Mouse (Mus musculus): ENCODE measurements at regions not wholly inside any gene's neighbourhood (a gene's known extent, or its start where the extent isn't known, plus 50 kb on each side); places are given as distances from the start of the nearest gene placed in this dataset.
A peak's percentile ranks its signal among the peaks of the same experiment; 100 is the strongest.

DNA sequence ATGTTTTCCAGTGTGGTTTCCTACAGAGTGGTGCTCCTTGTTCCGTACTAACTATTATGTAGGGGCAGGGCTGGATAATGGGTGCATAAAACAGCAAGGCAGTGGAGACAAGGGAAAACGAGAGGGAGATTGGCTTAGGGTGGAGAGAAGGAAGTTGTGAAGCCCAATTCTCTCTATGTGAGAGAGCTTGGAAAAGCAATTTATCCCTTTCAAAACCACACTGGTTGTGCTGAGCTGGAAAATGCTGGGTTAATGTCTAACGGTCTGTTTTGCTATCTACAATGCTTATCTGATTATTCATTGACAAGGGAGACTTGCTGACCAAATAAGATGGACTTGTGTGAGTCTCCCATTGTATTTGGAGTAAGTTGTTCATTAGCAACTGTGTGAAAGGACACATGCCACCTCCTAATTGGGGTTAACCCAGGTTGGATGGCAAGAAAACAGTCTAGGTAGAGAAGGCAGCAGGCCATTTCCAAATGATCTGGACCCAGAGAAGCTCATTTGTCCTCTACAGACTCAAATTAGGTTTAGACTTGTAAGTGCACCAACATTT, 234.9 kb upstream of the Nr5a2 start:
- H3K27ac ChIP-seq (replicated peaks; ENCODE audit: low read depth, low read length): no peak overlapping the region

GRCm38 (mm10) chr1:137178231-137178630, 218.0 kb upstream of the Nr5a2 start:
- ATAC-seq (ENCODE audit: insufficient number of reproducible peaks, low FRiP score, low TSS enrichment, low read depth) (no peak), DNase-seq (ENCODE audit: low spot score) (no peak)
- no peaks in the 10 kb centered on the region for H3K4me1 ChIP-seq (ENCODE audit: control insufficient read depth, insufficient read depth, low read length)
- WGBS: 89% methylated on average over 4 of the region's 4 CpGs
- no peaks in the 10 kb centered on the region for H3K36me3 ChIP-seq (ENCODE audit: control insufficient read depth, insufficient read depth, low read length)
- no peaks in the 10 kb centered on the region for H3K27me3 ChIP-seq (ENCODE audit: control insufficient read depth, insufficient read depth, low read length)
- H3K9ac ChIP-seq (ENCODE audit: low read length): no peak overlapping the region
- H3K4me2 ChIP-seq (ENCODE audit: low read depth, severe bottlenecking): no peak overlapping the region
- no peak overlapping the region for H3K4me3 ChIP-seq (ENCODE audit: low read depth, low read length)
- H3K9me3 ChIP-seq (ENCODE audit: control insufficient read depth, low read length): no peaks in the 10 kb centered on the region
- H3K27ac ChIP-seq (replicated peaks; ENCODE audit: low read depth, low read length): no peak overlapping the region

More for the DNA sequence above, 234.9 kb upstream of the Nr5a2 start:
- Histone ChIP-seq H3K9me3 (ENCODE audit: control insufficient read depth, low read length) (no peaks in the 10 kb centered on the region), H3K4me2 (ENCODE audit: low read depth, severe bottlenecking) (no peak overlapping the region), H3K36me3 (ENCODE audit: control insufficient read depth, insufficient read depth, low read length) (no peaks in the 10 kb centered on the region), H3K4me1 (ENCODE audit: control insufficient read depth, insufficient read depth, low read length) (no peaks in the 10 kb centered on the region), H3K4me3 (ENCODE audit: low read depth, low read length) (no peak overlapping the region), H3K9ac (ENCODE audit: low read length) (no peak overlapping the region), H3K27me3 (ENCODE audit: control insufficient read depth, insufficient read depth, low read length) (no peaks in the 10 kb centered on the region)
- WGBS: 73% methylated on average over 3 of the region's 3 CpGs
- DNase-seq (ENCODE audit: low spot score): no peak
- ATAC-seq (ENCODE audit: insufficient number of reproducible peaks, low FRiP score, low TSS enrichment, low read depth): no peak

DNA sequence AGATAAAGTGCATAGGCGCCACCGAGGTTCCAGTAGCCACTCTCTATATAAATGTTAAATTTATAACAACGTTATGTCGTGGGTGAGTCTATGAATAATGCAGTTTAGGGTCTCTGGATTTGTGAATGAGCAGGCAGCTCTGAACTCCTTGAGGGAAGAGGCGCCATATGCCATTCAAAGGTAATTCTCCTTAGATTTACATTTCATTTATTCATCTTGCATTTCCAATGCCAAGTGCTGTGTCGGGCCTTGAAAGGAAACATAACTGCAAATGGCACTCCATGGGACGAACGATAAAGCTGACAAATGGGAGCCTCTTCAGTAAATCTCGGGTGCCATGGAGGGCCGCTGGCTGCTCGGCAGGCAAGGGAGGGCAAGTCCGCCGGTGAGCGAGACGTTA, 216.4 kb upstream of the Nr5a2 start:
- Histone ChIP-seq H3K4me3 (ENCODE audit: low read depth, low read length) (no peak overlapping the region), H3K27me3 (ENCODE audit: control insufficient read depth, insufficient read depth, low read length) (no peaks in the 10 kb centered on the region), H3K27ac (replicated peaks; ENCODE audit: low read depth, low read length) (no peak overlapping the region), H3K36me3 (ENCODE audit: control insufficient read depth, insufficient read depth, low read length) (no peaks in the 10 kb centered on the region), H3K4me1 (ENCODE audit: control insufficient read depth, insufficient read depth, low read length) (no peaks in the 10 kb centered on the region), H3K4me2 (ENCODE audit: low read depth, severe bottlenecking) (no peak overlapping the region), H3K9me3 (ENCODE audit: control insufficient read depth, low read length) (no peaks in the 10 kb centered on the region), H3K9ac (ENCODE audit: low read length) (no peak overlapping the region)
- DNase-seq (ENCODE audit: low spot score) (no peak), ATAC-seq (ENCODE audit: insufficient number of reproducible peaks, low FRiP score, low TSS enrichment, low read depth) (no peak)
- WGBS: 90% methylated on average over 15 of the region's 15 CpGs

DNA sequence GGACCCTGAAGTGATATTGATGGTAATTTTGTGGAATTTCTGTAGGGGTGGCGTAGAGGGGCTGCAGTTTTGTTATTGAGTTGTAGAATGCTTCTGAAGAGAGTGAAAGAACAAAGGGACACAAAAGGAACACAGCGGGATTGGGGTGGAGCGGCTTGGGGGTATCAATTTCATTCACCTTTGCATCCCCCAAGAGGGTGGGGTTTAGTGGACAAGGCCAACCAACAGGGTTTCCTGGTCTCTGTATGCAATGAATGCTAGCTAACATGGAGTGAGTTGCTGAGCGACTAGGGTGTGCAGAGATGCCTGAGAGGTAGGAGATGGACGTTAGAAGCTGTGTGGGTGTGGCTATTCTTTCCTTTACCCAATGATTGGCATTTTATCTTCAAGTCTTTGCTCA, 213.8 kb upstream of the Nr5a2 start:
- H3K4me3 ChIP-seq (ENCODE audit: low read depth, low read length): no peak overlapping the region
- H3K27ac ChIP-seq (replicated peaks; ENCODE audit: low read depth, low read length): no peak overlapping the region
- no peaks in the 10 kb centered on the region for H3K4me1 ChIP-seq (ENCODE audit: control insufficient read depth, insufficient read depth, low read length)
- no peaks in the 10 kb centered on the region for H3K36me3 ChIP-seq (ENCODE audit: control insufficient read depth, insufficient read depth, low read length)
- no peak overlapping the region for H3K4me2 ChIP-seq (ENCODE audit: low read depth, severe bottlenecking)
- DNase-seq (ENCODE audit: low spot score): no peak
- H3K27me3 ChIP-seq (ENCODE audit: control insufficient read depth, insufficient read depth, low read length): no peaks in the 10 kb centered on the region
- no peaks in the 10 kb centered on the region for H3K9me3 ChIP-seq (ENCODE audit: control insufficient read depth, low read length)
- no peak overlapping the region for H3K9ac ChIP-seq (ENCODE audit: low read length)
- no peak for ATAC-seq (ENCODE audit: insufficient number of reproducible peaks, low FRiP score, low TSS enrichment, low read depth)
- WGBS: 67% methylated on average over 5 of the region's 5 CpGs

DNA sequence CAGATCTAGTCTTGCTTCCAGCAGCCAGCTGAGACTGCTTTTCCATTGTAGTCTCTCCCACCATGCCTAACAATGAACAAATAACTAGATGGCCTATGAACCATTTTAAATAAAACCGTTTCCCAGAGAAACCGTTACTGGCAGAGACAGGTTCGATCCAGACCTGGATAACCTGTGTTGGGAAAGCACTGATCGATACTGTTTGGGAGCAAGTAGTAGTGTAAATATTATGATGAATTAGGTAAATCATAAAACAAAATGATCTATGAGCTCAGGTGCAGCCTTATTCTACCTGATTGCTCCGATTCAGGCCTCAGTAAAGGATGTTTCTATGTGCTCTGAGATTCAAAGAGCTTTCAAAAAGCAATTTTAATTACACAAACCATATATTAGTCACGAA, 211.9 kb upstream of the Nr5a2 start:
- no peak overlapping the region for H3K4me3 ChIP-seq (ENCODE audit: low read depth, low read length)
- ATAC-seq (ENCODE audit: insufficient number of reproducible peaks, low FRiP score, low TSS enrichment, low read depth) (no peak), DNase-seq (ENCODE audit: low spot score) (no peak)
- H3K27ac ChIP-seq (replicated peaks; ENCODE audit: low read depth, low read length): no peak overlapping the region
- 89% methylated on average over 6 of the region's 6 CpGs for WGBS
- H3K36me3 ChIP-seq (ENCODE audit: control insufficient read depth, insufficient read depth, low read length): no peaks in the 10 kb centered on the region
- H3K27me3 ChIP-seq (ENCODE audit: control insufficient read depth, insufficient read depth, low read length): no peaks in the 10 kb centered on the region
- H3K4me1 ChIP-seq (ENCODE audit: control insufficient read depth, insufficient read depth, low read length): no peaks in the 10 kb centered on the region
- no peak overlapping the region for H3K4me2 ChIP-seq (ENCODE audit: low read depth, severe bottlenecking)
- H3K9ac ChIP-seq (ENCODE audit: low read length): no peak overlapping the region
- H3K9me3 ChIP-seq (ENCODE audit: control insufficient read depth, low read length): no peaks in the 10 kb centered on the region

DNA sequence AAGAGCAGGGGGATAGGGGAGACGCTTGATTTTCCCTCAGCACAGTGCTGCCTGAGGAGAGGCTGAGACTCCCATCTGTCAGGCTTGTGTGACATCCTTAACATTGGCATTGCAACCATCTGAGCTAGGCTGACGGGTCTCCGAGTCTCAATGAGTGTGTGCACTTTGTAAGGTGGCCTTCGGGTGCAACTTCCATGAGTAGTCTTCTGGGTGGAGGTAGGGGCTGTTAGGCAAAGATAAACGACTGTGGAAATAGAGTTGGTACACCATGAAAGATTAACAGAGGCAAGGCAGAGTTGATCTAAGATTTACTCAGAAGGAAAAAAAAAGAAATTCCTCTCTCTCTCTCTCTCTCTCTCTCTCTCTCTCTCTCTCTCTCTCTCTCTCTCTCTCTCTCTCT, 211.2 kb upstream of the Nr5a2 start:
- 81% methylated on average over 5 of the region's 5 CpGs for WGBS

DNA sequence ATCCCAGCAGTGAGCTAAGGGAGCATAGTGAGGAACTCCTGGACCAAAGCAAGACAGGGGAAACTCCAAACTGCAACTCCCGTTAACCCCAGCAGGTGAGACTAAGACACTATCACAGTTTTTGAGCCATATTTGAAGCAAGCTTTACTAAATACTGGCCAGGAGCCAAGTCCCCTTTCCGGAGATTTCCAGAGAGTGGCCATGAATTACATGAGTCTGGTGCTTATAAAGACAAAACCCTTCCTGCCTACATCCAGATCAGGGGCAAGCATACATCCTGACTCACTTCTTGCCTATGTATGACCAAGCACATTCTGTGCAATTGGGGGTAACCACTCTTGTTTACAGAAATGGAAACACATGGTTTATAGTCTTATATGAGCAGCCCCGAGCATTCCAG, 187.6 kb upstream of the Nr5a2 start:
- H3K4me2 ChIP-seq (ENCODE audit: low read depth, severe bottlenecking): no peak overlapping the region
- DNase-seq (ENCODE audit: low spot score) (no peak), ATAC-seq (ENCODE audit: insufficient number of reproducible peaks, low FRiP score, low TSS enrichment, low read depth) (no peak)
- no peak overlapping the region for H3K27ac ChIP-seq (replicated peaks; ENCODE audit: low read depth, low read length)
- no peaks in the 10 kb centered on the region for H3K27me3 ChIP-seq (ENCODE audit: control insufficient read depth, insufficient read depth, low read length)
- no peaks in the 10 kb centered on the region for H3K36me3 ChIP-seq (ENCODE audit: control insufficient read depth, insufficient read depth, low read length)
- H3K9me3 ChIP-seq (ENCODE audit: control insufficient read depth, low read length): no peaks in the 10 kb centered on the region
- no peaks in the 10 kb centered on the region for H3K4me1 ChIP-seq (ENCODE audit: control insufficient read depth, insufficient read depth, low read length)
- 77% methylated on average over 3 of the region's 3 CpGs for WGBS
- H3K9ac ChIP-seq (ENCODE audit: low read length): no peak overlapping the region
- H3K4me3 ChIP-seq (ENCODE audit: low read depth, low read length): no peak overlapping the region

More for the DNA sequence above, 211.2 kb upstream of the Nr5a2 start:
- Histone ChIP-seq H3K4me2 (ENCODE audit: low read depth, severe bottlenecking) (no peak overlapping the region), H3K27me3 (ENCODE audit: control insufficient read depth, insufficient read depth, low read length) (no peaks in the 10 kb centered on the region), H3K9me3 (ENCODE audit: control insufficient read depth, low read length) (no peaks in the 10 kb centered on the region), H3K4me3 (ENCODE audit: low read depth, low read length) (no peak overlapping the region), H3K36me3 (ENCODE audit: control insufficient read depth, insufficient read depth, low read length) (no peaks in the 10 kb centered on the region), H3K9ac (ENCODE audit: low read length) (no peak overlapping the region), H3K27ac (replicated peaks; ENCODE audit: low read depth, low read length) (no peak overlapping the region), H3K4me1 (ENCODE audit: control insufficient read depth, insufficient read depth, low read length) (no peaks in the 10 kb centered on the region)
- no peak for DNase-seq (ENCODE audit: low spot score)
- no peak for ATAC-seq (ENCODE audit: insufficient number of reproducible peaks, low FRiP score, low TSS enrichment, low read depth)

DNA sequence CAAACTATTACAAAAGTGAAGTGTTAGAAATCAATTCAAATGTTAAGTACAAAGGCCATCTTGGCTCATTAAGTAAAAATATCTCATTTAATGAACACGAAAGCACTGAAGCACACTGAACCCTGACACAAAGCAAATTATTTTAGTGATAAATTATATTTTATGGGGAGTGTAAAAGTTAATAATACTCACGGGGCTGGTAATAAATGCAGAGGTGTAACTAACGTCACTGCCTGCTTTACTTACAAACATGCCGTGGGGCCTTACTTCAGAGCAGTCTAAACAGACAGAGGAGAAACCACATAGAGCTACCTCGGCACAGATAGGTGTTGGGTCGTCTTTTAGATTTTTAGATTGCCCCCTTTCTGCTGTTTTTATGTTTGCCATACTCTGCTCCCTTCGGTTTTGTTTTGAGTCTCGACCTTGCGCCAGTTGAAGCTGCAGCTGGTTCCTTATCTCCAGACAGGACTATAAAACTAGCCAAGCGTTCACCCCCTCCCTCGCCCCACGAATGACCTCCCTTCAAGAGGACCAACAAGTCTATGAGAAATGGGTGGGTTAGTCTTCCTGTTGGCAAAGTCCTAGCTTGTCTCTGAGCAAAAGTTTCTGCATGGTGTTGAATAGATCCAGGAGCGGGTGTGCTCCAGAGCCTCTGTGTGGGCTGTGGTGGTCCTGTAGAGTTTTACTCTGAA, 181.8 kb upstream of the Nr5a2 start:
- Histone ChIP-seq H3K9ac (ENCODE audit: low read length) (no peak overlapping the region), H3K4me2 (ENCODE audit: low read depth, severe bottlenecking) (no peak overlapping the region), H3K9me3 (ENCODE audit: control insufficient read depth, low read length) (no peaks in the 10 kb centered on the region), H3K4me1 (ENCODE audit: control insufficient read depth, insufficient read depth, low read length) (no peaks in the 10 kb centered on the region), H3K36me3 (ENCODE audit: control insufficient read depth, insufficient read depth, low read length) (no peaks in the 10 kb centered on the region), H3K4me3 (ENCODE audit: low read depth, low read length) (no peak overlapping the region), H3K27ac (replicated peaks; ENCODE audit: low read depth, low read length) (no peak overlapping the region), H3K27me3 (ENCODE audit: control insufficient read depth, insufficient read depth, low read length) (no peaks in the 10 kb centered on the region)
- ATAC-seq (ENCODE audit: insufficient number of reproducible peaks, low FRiP score, low TSS enrichment, low read depth): no peak
- DNase-seq (ENCODE audit: low spot score): peak; percentile 26
- 12% methylated on average over 13 of the region's 13 CpGs for WGBS

- H3K4me2 ChIP-seq (ENCODE audit: low read depth, severe bottlenecking): no peak overlapping the region
- ATAC-seq (ENCODE audit: insufficient number of reproducible peaks, low FRiP score, low TSS enrichment, low read depth) (no peak), DNase-seq (ENCODE audit: low spot score) (no peak)
- no peak overlapping the region for H3K4me3 ChIP-seq (ENCODE audit: low read depth, low read length)
- H3K4me1 ChIP-seq (ENCODE audit: control insufficient read depth, insufficient read depth, low read length): no peaks in the 10 kb centered on the region
- 71% methylated on average over 5 of the region's 5 CpGs for WGBS
- H3K36me3 ChIP-seq (ENCODE audit: control insufficient read depth, insufficient read depth, low read length): no peaks in the 10 kb centered on the region
- H3K27ac ChIP-seq (replicated peaks; ENCODE audit: low read depth, low read length): no peak overlapping the region
- no peak overlapping the region for H3K9ac ChIP-seq (ENCODE audit: low read length)
- no peaks in the 10 kb centered on the region for H3K9me3 ChIP-seq (ENCODE audit: control insufficient read depth, low read length)
- H3K27me3 ChIP-seq (ENCODE audit: control insufficient read depth, insufficient read depth, low read length): no peaks in the 10 kb centered on the region
Observed at GRCm38 (mm10) chr1:137141372-137141771, 181.1 kb upstream of the Nr5a2 start.
